Mouse (Mus musculus) spleen, postnatal 36 days (tissue): ENCODE data around the gene Vac14.

Source experiments
- DNase-seq, 2 experiments: peaks; one replicate each; pipeline ENCODE4 v3.0.0; 2022; ENCODE audit warnings: low spot score in 2 of 2, mixed read lengths in 1 of 2

The Vac14 gene

GRCm38 (mm10) chr8:110618391-110619207 lies at the start of gene Vac14:
TSS of gene Vac14 (plus strand) at chr8:110618585.
- peak; percentile 96 to 98 for DNase-seq

- no peak for DNase-seq
Observed at GRCm38 (mm10) chr8:110592641-110593040, 25.7 kb upstream of the Vac14 start.

GRCm38 (mm10) chr8:110594164-110594563 lies 24.2 kb upstream of the Vac14 start:
- no peak for DNase-seq

- DNase-seq, result peak in 1 of 2 experiments; percentile 11
Observed at GRCm38 (mm10) chr8:110604556-110604955, 13.8 kb upstream of the Vac14 start.

GRCm38 (mm10) chr8:110605401-110606015 lies 12.9 kb upstream of the Vac14 start:
- no peak for DNase-seq

GRCm38 (mm10) chr8:110615730-110616129 lies 2.7 kb upstream of the Vac14 start:
- DNase-seq, result no peak

GRCm38 (mm10) chr8:110617801-110618358 lies 505 bp upstream of the Vac14 start:
- DNase-seq, result no peak

- DNase-seq, result no peak
Observed at GRCm38 (mm10) chr8:110619208-110619574, 806 bp downstream of the Vac14 start.

GRCm38 (mm10) chr8:110619919-110620318 lies 1.5 kb downstream of the Vac14 start:
- DNase-seq, result no peak

GRCm38 (mm10) chr8:110626431-110626830 lies 8.0 kb downstream of the Vac14 start:
- DNase-seq, result no peak

GRCm38 (mm10) chr8:110629245-110630063 lies 11.1 kb downstream of the Vac14 start:
- peak in 1 of 2 experiments; percentile 17 for DNase-seq

GRCm38 (mm10) chr8:110630079-110630478 lies 11.7 kb downstream of the Vac14 start:
- no peak for DNase-seq

GRCm38 (mm10) chr8:110630571-110631071 lies 12.2 kb downstream of the Vac14 start:
- DNase-seq, result no peak

- no peak for DNase-seq
Observed at GRCm38 (mm10) chr8:110631201-110631600, 12.8 kb downstream of the Vac14 start.

- no peak for DNase-seq
Observed at GRCm38 (mm10) chr8:110633814-110634213, 15.4 kb downstream of the Vac14 start.

GRCm38 (mm10) chr8:110636182-110636581 lies 17.8 kb downstream of the Vac14 start:
- no peak for DNase-seq

- no peak for DNase-seq
Observed at GRCm38 (mm10) chr8:110642331-110642730, 23.9 kb downstream of the Vac14 start.

GRCm38 (mm10) chr8:110643177-110643576 lies 24.8 kb downstream of the Vac14 start:
- no peak for DNase-seq

- DNase-seq, result no peak
Observed at GRCm38 (mm10) chr8:110644422-110644821, 26.0 kb downstream of the Vac14 start.

- no peak for DNase-seq
Observed at GRCm38 (mm10) chr8:110644901-110645300, 26.5 kb downstream of the Vac14 start.

GRCm38 (mm10) chr8:110645340-110645739 lies 27.0 kb downstream of the Vac14 start:
- DNase-seq, result no peak

- no peak for DNase-seq
Observed at GRCm38 (mm10) chr8:110646064-110646463, 27.7 kb downstream of the Vac14 start.
